ENCODE assay signal across 14 mouse cellular contexts in genomic region chr17:64522213-64522612, GRCm38 (mm10).
A peak's percentile ranks its signal among the peaks of the same experiment; 100 is the strongest.
DNase-seq lines count a peak whose midpoint lies in the region; ATAC-seq and TF ChIP-seq lines count a peak whose summit lies in the region.
"Had no signal": no experiment of that assay in that cellular context is flagged by ENCODE, and none has a peak within 500 bp of the region (broad histone marks: within the 10 kb centered on the region; RNA-seq: fewer than 3 reads in every experiment).

No protein-coding gene starts in this region.

- peak; percentile 66 for DNase-seq in heart, adult 11 months
- DNase-seq in heart, postnatal 14 days: no peak
- DNase-seq in retina, postnatal 1 day: peak; percentile 17
- DNase-seq in retina, embryonic 14.5 days (ENCODE audit: low spot score): no peak
- no peak for DNase-seq in thymus, postnatal 36 days
- no peak for DNase-seq in kidney, adult 8-10 months
- DNase-seq: cerebellum, postnatal 36 days; heart, adult 18-20 months; kidney, adult 9 months had no signal

- H3K27ac ChIP-seq in bone marrow macrophage, adult 2 months (ENCODE audit: insufficient read depth, low read depth, low read length): no peak overlapping the region
- H3K27ac ChIP-seq: forebrain, embryonic 13.5 days; midbrain, embryonic 10.5 days; stomach, embryonic 15.5 days had no signal

- intact Hi-C loops in heart, postnatal 14 days (cut with DNase I): no loop called here

- TF ChIP-seq CTCF in bone marrow macrophage, adult 2 months (IDR thresholded peaks at IDR 0.05; ENCODE audit: low read depth, low read length): peak; percentile 67

- H3K4me3 ChIP-seq in bone marrow macrophage, adult 2 months (ENCODE audit: insufficient read depth, low read length): no peak overlapping the region
- H3K4me3 ChIP-seq: forebrain, embryonic 13.5 days; midbrain, embryonic 10.5 days; stomach, embryonic 15.5 days had no signal

- H3K4me1 ChIP-seq in bone marrow macrophage, adult 2 months (ENCODE audit: control insufficient read depth, insufficient read depth, low read length): no peaks in the 10 kb centered on the region
- H3K4me1 ChIP-seq: forebrain, embryonic 13.5 days; midbrain, embryonic 10.5 days; stomach, embryonic 15.5 days had no signal

- peak; percentile 69; the same call in 1 of the 2 replicates for ATAC-seq in neutrophil, adult 5-6 weeks (ENCODE audit: extremely low read depth, insufficient number of reproducible peaks, low FRiP score, poor library complexity, severe bottlenecking)
- ATAC-seq: forebrain, embryonic 13.5 days had no signal

- TF ChIP-seq POLR2A in bone marrow macrophage, adult 2 months (IDR thresholded peaks at IDR 0.05; ENCODE audit: borderline replicate concordance, low read depth, low read length): no peak

Comparison
In these comparisons a context has a peak if more than half of its experiments do, and no peak if none do; other contexts are left out.
1. DNase-seq: peak in heart, adult 11 months (single experiment) and retina, postnatal 1 day (single experiment); none in heart, postnatal 14 days (0 of 2), retina, embryonic 14.5 days (single experiment), thymus, postnatal 36 days (0 of 2) and kidney, adult 8-10 months (0 of 2).